Mouse (Mus musculus) neutrophil, adult 59 days (primary cell): ENCODE data around the gene Olfr648. TPM values are rescaled to one million over a fixed set of nuclear protein-coding genes. Genes with fewer than 3 reads are reported as not detected.

Source experiments
- total RNA-seq, 2 experiments: library from RNA; stranded (reverse); gene quantifications; 1 replicate in 1 of 2; 2 replicates in 1 of 2; pipeline ENCODE4 v1.2.4; 2023

Olfr648 gene
- total RNA-seq: not detected

GRCm38 (mm10) chr7:104183292-104183691, at the start of gene Olfr648:
Gene Olfr648 (minus strand): TSS chr7:104183392.

GRCm38 (mm10) chr7:104218701-104219569, 35.7 kb upstream of the Olfr648 start, which contains the start of gene Trim6:
Gene Trim6 (plus strand): TSS chr7:104218793.

GRCm38 (mm10) chr7:104195885-104196284, 12.7 kb upstream of the Olfr648 start, which contains the start of gene Olfr649:
Gene Olfr649 (minus strand): TSS chr7:104195985.

GRCm38 (mm10) chr7:104150456-104150855, 32.7 kb downstream of the Olfr648 start, which contains the start of gene Ubqlnl:
Gene Ubqlnl (minus strand): TSS chr7:104150556.

GRCm38 (mm10) chr7:104143179-104143578, 40.0 kb downstream of the Olfr648 start, which contains the start of gene Ubqln3:
Gene Ubqln3 (minus strand): TSS chr7:104143279.

GRCm38 (mm10) chr7:104137305-104137704, 45.9 kb downstream of the Olfr648 start, which contains the start of gene Olfr643:
Gene Olfr643 (minus strand): TSS chr7:104137405.

GRCm38 (mm10) chr7:104129726-104130125, 53.5 kb downstream of the Olfr648 start, which contains the start of gene Ubqln5:
Gene Ubqln5 (minus strand): TSS chr7:104129826.

Other genes starting within 250 kb of the Olfr648 start
- gene Olfr632, start 249.0 kb downstream of the Olfr648 start, total RNA-seq: not detected
- not detected for gene Olfr633, start 239.0 kb downstream of the Olfr648 start, total RNA-seq
- not detected for gene Olfr635, start 212.2 kb downstream of the Olfr648 start, total RNA-seq
- not detected for gene Olfr638, start 184.6 kb downstream of the Olfr648 start, total RNA-seq
- under 1 TPM in 1 of 2 experiments, not detected in 1; 0.13 TPM for gene Olfr639, start 166.1 kb downstream of the Olfr648 start, total RNA-seq
- not detected for gene Olfr640, start 157.8 kb downstream of the Olfr648 start, total RNA-seq
- gene Olfr641, start 147.9 kb downstream of the Olfr648 start, total RNA-seq: not detected
- not detected for gene Olfr642, start 130.7 kb downstream of the Olfr648 start, total RNA-seq
- gene 4930516K23Rik, start 121.9 kb downstream of the Olfr648 start, total RNA-seq: not detected
- not detected for gene Olfr644, start 111.5 kb downstream of the Olfr648 start, total RNA-seq
- not detected for gene Olfr645, start 97.9 kb downstream of the Olfr648 start, total RNA-seq
- gene Olfr646, start 78.5 kb downstream of the Olfr648 start, total RNA-seq: not detected
- gene Ubqln5, start 53.6 kb downstream of the Olfr648 start, total RNA-seq: not detected
- gene Olfr643, start 46.0 kb downstream of the Olfr648 start, total RNA-seq: not detected
- not detected for gene Ubqln3, start 40.1 kb downstream of the Olfr648 start, total RNA-seq
- not detected for gene Ubqlnl, start 32.8 kb downstream of the Olfr648 start, total RNA-seq
- not detected for gene Olfm5, start 18.6 kb downstream of the Olfr648 start, total RNA-seq
- gene Olfr649, start 12.6 kb upstream of the Olfr648 start, total RNA-seq: not detected
- gene Trim6, start 35.4 kb upstream of the Olfr648 start, total RNA-seq: 1 to 10 TPM; 1.8 to 2.1 TPM
- 10 to 100 TPM; 14.4 to 18.2 TPM for gene Trim34a, start 61.1 kb upstream of the Olfr648 start, total RNA-seq
- 10 to 100 TPM; 13.1 to 13.3 TPM for gene Trim5, start 104.7 kb upstream of the Olfr648 start, total RNA-seq
- gene Trim12a, start 132.1 kb upstream of the Olfr648 start, total RNA-seq: 10 to 100 TPM; 60.5 to 62.7 TPM
- 1 to 10 TPM; 1.5 to 1.6 TPM for gene Trim34b, start 146.1 kb upstream of the Olfr648 start, total RNA-seq
- 10 to 100 TPM; 29.1 to 32.0 TPM for gene Trim12c, start 170.0 kb upstream of the Olfr648 start, total RNA-seq
- gene Trim30b, start 186.5 kb upstream of the Olfr648 start, total RNA-seq: 10 to 100 TPM; 55.8 to 60.5 TPM
- gene Trim30c, start 217.4 kb upstream of the Olfr648 start, total RNA-seq: under 1 TPM; 0.64 to 0.73 TPM